Mouse (Mus musculus): ENCODE data around the gene 4930430A15Rik.

Gene 4930430A15Rik

GRCm38 (mm10) chr2:111229502-111229901, at the start of gene 4930430A15Rik:
Gene 4930430A15Rik (minus strand): TSS chr2:111229602.
- DNase-seq (ENCODE audit: low spot score in 2 of 2) = no peak

DNA sequence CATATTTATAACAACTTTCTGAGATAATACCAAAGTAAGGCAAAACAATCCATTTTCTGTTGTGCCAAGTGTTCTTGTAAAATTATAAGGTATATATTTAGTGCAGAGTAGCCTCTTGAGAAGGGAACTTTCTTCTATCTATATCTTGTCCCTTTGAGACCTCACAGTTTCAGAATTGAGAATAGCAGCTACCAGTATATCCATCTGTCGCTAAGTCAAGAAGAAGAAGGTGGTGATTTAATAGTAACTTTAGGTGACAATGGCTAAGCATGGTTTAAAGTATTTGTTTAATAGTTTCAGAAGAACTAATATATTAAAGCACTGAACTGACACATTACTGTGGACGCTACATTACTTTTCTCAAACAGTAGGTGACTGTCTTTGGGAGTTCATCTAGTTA, 44.6 kb upstream of the 4930430A15Rik start, which contains the start of gene Olfr1277:
Gene Olfr1277, minus strand, starts transcription at position 101 of the 400 bp plus-strand sequence.
- no peak for DNase-seq (ENCODE audit: low spot score in 2 of 2)

GRCm38 (mm10) chr2:111254216-111254615, 24.8 kb upstream of the 4930430A15Rik start, which contains the start of gene Olfr1276:
Gene Olfr1276 (plus strand): TSS chr2:111254516.
- no peak for DNase-seq (ENCODE audit: low spot score in 2 of 2)

- no peak for DNase-seq (ENCODE audit: low spot score in 2 of 2)
Measured at GRCm38 (mm10) chr2:111235186-111235585, 5.8 kb upstream of the 4930430A15Rik start, which contains the start of gene Olfr1275. Gene Olfr1275 (minus strand): TSS chr2:111235286.

DNA sequence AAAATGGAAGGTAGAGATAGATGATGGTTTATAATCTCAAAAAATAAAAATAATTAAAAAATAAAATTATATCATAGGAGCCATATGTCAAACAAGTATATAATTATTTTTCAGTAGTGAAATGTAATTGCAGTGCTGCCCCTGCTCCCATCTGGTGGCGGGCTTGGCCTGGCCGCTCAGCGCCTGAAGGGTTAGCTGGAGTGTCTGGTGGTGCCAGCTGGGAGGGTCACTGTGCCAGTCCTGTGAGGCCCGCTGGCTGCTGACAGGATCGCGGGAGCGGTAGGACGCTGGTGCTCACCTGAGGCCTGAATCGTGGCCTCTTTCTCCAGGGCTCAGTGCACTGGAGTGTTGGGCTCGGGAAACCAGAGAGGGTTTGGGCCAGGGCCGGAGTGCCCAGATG, 47.3 kb downstream of the 4930430A15Rik start:
- DNase-seq (ENCODE audit: low spot score in 2 of 2) = no peak

DNA sequence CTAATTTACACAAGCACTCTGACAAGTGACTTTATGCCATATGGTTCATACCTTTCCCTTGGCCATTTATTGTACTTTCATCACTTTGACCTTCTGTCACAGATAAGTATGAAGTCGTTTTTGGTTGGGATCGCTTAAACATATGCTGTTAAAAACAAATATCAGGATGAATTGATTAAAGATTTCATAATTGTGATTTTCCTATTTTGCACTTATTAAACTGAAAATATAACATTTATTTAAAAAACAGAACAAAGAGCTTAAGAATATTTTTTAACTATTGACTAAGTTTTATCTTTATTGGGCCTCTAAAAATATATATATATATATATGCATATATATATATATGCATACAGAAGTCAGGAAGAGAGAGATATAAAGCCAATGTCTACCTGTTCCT, 76.6 kb downstream of the 4930430A15Rik start, which contains the start of gene Gm15130:
Gene Gm15130, minus strand, starts transcription at position 101 of the 400 bp plus-strand sequence.
- DNase-seq (ENCODE audit: low spot score in 2 of 2) = no peak

DNA sequence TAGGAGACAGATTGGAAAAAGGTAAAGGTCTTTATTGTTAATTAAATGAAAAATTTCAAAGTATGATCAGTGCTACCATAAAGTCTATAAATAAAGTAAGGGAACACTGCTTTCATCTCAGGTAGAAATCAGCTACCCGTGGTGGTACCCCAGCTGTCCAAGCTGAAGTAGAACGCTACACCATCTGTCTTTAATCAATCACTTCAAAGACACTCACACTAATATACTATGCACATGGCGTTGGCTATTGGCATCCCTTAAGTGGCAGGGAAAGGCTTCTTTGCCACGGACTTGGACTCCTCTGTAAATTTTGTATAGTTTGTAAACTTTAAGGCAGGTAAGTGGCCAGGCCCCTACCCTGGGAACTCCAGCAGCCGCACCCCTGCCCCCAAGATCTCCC, 93.7 kb downstream of the 4930430A15Rik start:
- DNase-seq (ENCODE audit: low spot score in 2 of 2) = no peak

Measured in frontal cortex, postnatal 10 days (tissue).